Mouse (Mus musculus) megakaryocyte, embryonic 14.5 days (primary cell): ENCODE measurements around the gene Serpina1e. TPM values are rescaled to one million over a fixed set of nuclear protein-coding genes. Genes with fewer than 3 reads are reported as not detected.

Experiments
- H3K27me3 ChIP-seq: replicated peaks from 2 replicates; pipeline ENCODE3; 2012; ENCODE audit warnings: inconsistent platforms
- H3K36me3 ChIP-seq: replicated peaks from 2 replicates; pipeline ENCODE3; 2012; ENCODE audit warnings: low read length, inconsistent platforms, mixed read lengths
- H3K4me1 ChIP-seq: 2 replicates; pipeline ENCODE4 v1.6.1; 2012; ENCODE audit warnings: inconsistent platforms
- H3K4me3 ChIP-seq: replicated peaks from 2 replicates; pipeline ENCODE3; 2012; ENCODE audit warnings: moderate library complexity, mild to moderate bottlenecking, inconsistent platforms
- H3K9me3 ChIP-seq: 2 replicates; pipeline ENCODE4 v1.6.1; 2012; ENCODE audit warnings: inconsistent platforms
- FLI1 ChIP-seq: IDR thresholded peaks from 2 replicates; pipeline ENCODE4 v1.6.1; 2012; ENCODE audit warnings: low read length, inconsistent platforms, mixed read lengths
- GATA1 ChIP-seq: IDR thresholded peaks from 3 replicates; pipeline ENCODE4 v1.6.1; 2012; ENCODE audit warnings: mixed read lengths, low read length, inconsistent platforms, borderline replicate concordance
- polyA plus RNA-seq: library from polyadenylated mRNA; stranded (reverse); fragments of >175 nt; gene quantifications from 2 replicates; pipeline ENCODE4 v1.2.3, GENCODE M21; 2012; ENCODE audit warnings: low replicate concordance; ENCODE audit not compliant: insufficient read depth

Gene Serpina1e
- polyA plus RNA-seq, 1 experiment: not detected

GRCm38 (mm10) chr12:103989514-103989767 lies 30.7 kb upstream of the Serpina1e start:
- H3K36me3 ChIP-seq: no peaks in the 10 kb centered on the region
- TF ChIP-seq FLI1 (no peak), GATA1 (no peak)
- H3K9me3 ChIP-seq: peaks cover 10% of the 10 kb centered on the region; the same call in 1 of the 2 replicates
- no peak overlapping the region for H3K4me3 ChIP-seq
- peaks cover 17% of the 10 kb centered on the region for H3K4me1 ChIP-seq
- peaks cover 23% of the 10 kb centered on the region for H3K27me3 ChIP-seq

GRCm38 (mm10) chr12:103988754-103989513 lies 30.2 kb upstream of the Serpina1e start:
- H3K36me3 ChIP-seq: no peaks in the 10 kb centered on the region
- peaks cover 20% of the 10 kb centered on the region for H3K27me3 ChIP-seq
- no peak overlapping the region for H3K4me3 ChIP-seq
- peaks cover 10% of the 10 kb centered on the region; the same call in 1 of the 2 replicates for H3K9me3 ChIP-seq
- TF ChIP-seq GATA1: no peak
- no peak for TF ChIP-seq FLI1
- H3K4me1 ChIP-seq: peaks cover 17% of the 10 kb centered on the region

GRCm38 (mm10) chr12:103985868-103986267 lies 27.1 kb upstream of the Serpina1e start:
- H3K4me3 ChIP-seq: no peak overlapping the region
- no peaks in the 10 kb centered on the region for H3K36me3 ChIP-seq
- no peak for TF ChIP-seq FLI1
- TF ChIP-seq GATA1: no peak
- H3K4me1 ChIP-seq: no peaks in the 10 kb centered on the region
- H3K9me3 ChIP-seq: peaks cover 10% of the 10 kb centered on the region; the same call in 1 of the 2 replicates
- peaks cover 12% of the 10 kb centered on the region for H3K27me3 ChIP-seq

GRCm38 (mm10) chr12:103984935-103985334 lies 26.2 kb upstream of the Serpina1e start:
- no peak overlapping the region for H3K4me3 ChIP-seq
- no peak for TF ChIP-seq GATA1
- TF ChIP-seq FLI1: no peak
- H3K9me3 ChIP-seq: peaks cover 10% of the 10 kb centered on the region; the same call in 1 of the 2 replicates
- no peaks in the 10 kb centered on the region for H3K36me3 ChIP-seq
- no peaks in the 10 kb centered on the region for H3K4me1 ChIP-seq
- peaks cover 12% of the 10 kb centered on the region for H3K27me3 ChIP-seq

GRCm38 (mm10) chr12:103981646-103982360 lies 23.0 kb upstream of the Serpina1e start:
- Histone ChIP-seq H3K36me3 (no peaks in the 10 kb centered on the region), H3K4me1 (no peaks in the 10 kb centered on the region), H3K9me3 (peaks cover 7% of the 10 kb centered on the region; the same call in 1 of the 2 replicates), H3K27me3 (peaks cover 2% of the 10 kb centered on the region), H3K4me3 (no peak overlapping the region)
- TF ChIP-seq GATA1: no peak
- no peak for TF ChIP-seq FLI1

- H3K27me3 ChIP-seq: no peaks in the 10 kb centered on the region
- no peaks in the 10 kb centered on the region for H3K36me3 ChIP-seq
- H3K4me1 ChIP-seq: no peaks in the 10 kb centered on the region
- TF ChIP-seq FLI1 (no peak), GATA1 (no peak)
- no peaks in the 10 kb centered on the region for H3K9me3 ChIP-seq
- H3K4me3 ChIP-seq: no peak overlapping the region
Measured at GRCm38 (mm10) chr12:103978294-103978693, 19.5 kb upstream of the Serpina1e start.

- Histone ChIP-seq H3K36me3 (no peaks in the 10 kb centered on the region), H3K9me3 (no peaks in the 10 kb centered on the region)
Measured at GRCm38 (mm10) chr12:103977846-103978245, 19.1 kb upstream of the Serpina1e start.

GRCm38 (mm10) chr12:103977060-103977459 lies 18.3 kb upstream of the Serpina1e start:
- Histone ChIP-seq H3K9me3 (0 out of 2 replicates have a peak, but pooled peaks cover 4% of the 10 kb centered on the region), H3K36me3 (no peaks in the 10 kb centered on the region), H3K4me1 (no peaks in the 10 kb centered on the region), H3K4me3 (no peak overlapping the region), H3K27me3 (no peaks in the 10 kb centered on the region)
- TF ChIP-seq FLI1 (no peak), GATA1 (no peak)

More at GRCm38 (mm10) chr12:103977846-103978245, 19.1 kb upstream of the Serpina1e start:
- H3K27me3 ChIP-seq: no peaks in the 10 kb centered on the region
- no peaks in the 10 kb centered on the region for H3K4me1 ChIP-seq
- TF ChIP-seq GATA1 (no peak), FLI1 (no peak)
- no peak overlapping the region for H3K4me3 ChIP-seq

GRCm38 (mm10) chr12:103971080-103971479 lies 12.3 kb upstream of the Serpina1e start:
- Histone ChIP-seq H3K36me3 (no peaks in the 10 kb centered on the region), H3K9me3 (peaks cover 19% of the 10 kb centered on the region), H3K4me3 (no peak overlapping the region), H3K27me3 (no peaks in the 10 kb centered on the region), H3K4me1 (no peaks in the 10 kb centered on the region)
- TF ChIP-seq FLI1: no peak
- TF ChIP-seq GATA1: no peak

- Histone ChIP-seq H3K36me3 (no peaks in the 10 kb centered on the region), H3K27me3 (no peaks in the 10 kb centered on the region), H3K4me1 (no peaks in the 10 kb centered on the region), H3K4me3 (no peak overlapping the region), H3K9me3 (peaks cover 31% of the 10 kb centered on the region)
- TF ChIP-seq GATA1: no peak
- no peak for TF ChIP-seq FLI1
Measured at GRCm38 (mm10) chr12:103969577-103970116, 10.9 kb upstream of the Serpina1e start.
